Mouse (Mus musculus): ENCODE measurements around the gene Ncl.

DNA sequence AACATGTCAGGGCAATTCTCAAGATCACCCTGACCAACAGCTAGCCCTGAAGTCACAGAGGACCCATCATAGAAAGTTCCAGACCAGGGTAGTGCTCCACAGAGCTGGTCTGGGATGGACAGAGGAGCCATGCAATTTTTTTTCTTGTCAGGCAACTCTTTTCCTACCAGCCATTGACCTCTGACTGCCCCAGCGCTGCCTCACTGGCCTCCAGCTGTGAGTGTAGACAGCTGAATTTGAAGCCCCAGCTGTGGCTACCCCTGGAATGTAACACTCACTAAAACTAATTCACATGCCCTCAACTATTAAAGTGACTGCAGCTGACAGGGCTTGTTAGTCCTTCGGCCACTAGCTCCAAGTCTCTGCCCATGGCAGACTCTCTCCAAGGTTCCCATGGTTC, 59.1 kb downstream of the Ncl start:
- TF ChIP-seq CTCF (IDR thresholded peaks at IDR 0.05 in 2 of 3, conservative IDR thresholded peaks at IDR 0.05 in 1 of 3; ENCODE audit: control insufficient read depth in 1 of 3, insufficient read depth in 1 of 3, low read depth in 2 of 3, low read length in 3 of 3, poor library complexity in 1 of 3, severe bottlenecking in 1 of 3), result no peak
- TF ChIP-seq E2F4 (IDR thresholded peaks at IDR 0.05; ENCODE audit: borderline replicate concordance, low read depth, low read length), result no peak
- no peak for TF ChIP-seq MAFK (IDR thresholded peaks at IDR 0.05; ENCODE audit: borderline replicate concordance, low read depth, low read length)
- TF ChIP-seq TAL1 (IDR thresholded peaks at IDR 0.05; ENCODE audit: low read length), result no peak
- no peak for TF ChIP-seq GABPA (IDR thresholded peaks at IDR 0.05; ENCODE audit: low read depth, low read length)
- no peak for TF ChIP-seq NRF1 (IDR thresholded peaks at IDR 0.05; ENCODE audit: insufficient read depth, low read depth, low read length, poor library complexity, severe bottlenecking)
